Mouse (Mus musculus): ENCODE data around the gene Mlycd. TPM values are rescaled to one million over a fixed set of nuclear protein-coding genes. Genes with fewer than 3 reads are reported as not detected.

The Mlycd gene
- polyA plus RNA-seq, 1 experiment = 23.1 TPM

DNA sequence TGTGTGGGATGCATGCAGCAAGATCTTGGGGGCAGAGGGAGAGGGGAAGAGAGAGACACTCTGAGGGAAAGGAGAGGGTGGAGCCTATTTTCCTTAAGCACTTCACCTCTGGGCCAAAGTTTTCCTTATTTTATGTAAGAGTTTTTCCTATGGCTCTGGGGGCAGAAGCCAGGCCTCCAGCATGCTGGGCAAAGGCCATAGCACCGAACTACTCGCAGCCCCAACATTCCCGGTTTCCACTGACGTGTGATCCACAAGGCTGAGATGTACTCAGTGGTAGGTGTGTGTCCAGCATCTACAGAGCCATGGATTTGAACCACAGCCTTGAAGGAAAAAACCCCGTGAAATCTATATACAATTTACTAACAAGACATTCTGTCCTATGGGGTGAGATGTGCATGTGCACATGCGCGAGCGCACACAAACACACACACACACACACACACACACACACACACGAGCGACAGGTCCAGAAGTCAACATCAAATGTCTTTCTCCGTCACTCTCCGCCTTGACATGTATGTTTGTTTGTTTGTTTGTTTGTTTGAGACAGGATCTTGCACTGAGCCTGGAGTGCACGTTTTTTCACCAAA, 39.0 kb downstream of the Mlycd start, which contains the start of gene Osgin1:
TSS of gene Osgin1 (plus strand) at position 543 of the 593 bp plus-strand sequence.
- Histone ChIP-seq H3ac (ENCODE audit: control insufficient read depth, insufficient read length) (no peak within 1 kb of the TSS), H3K27me3 (ENCODE audit: control insufficient read depth, insufficient read depth, insufficient read length) (no peaks in the 10 kb centered on the region), H3K4me2 (ENCODE audit: low read depth) (no peak within 1 kb of the TSS), H3K36me3 (ENCODE audit: control insufficient read depth, insufficient read depth) (no peaks in the 10 kb centered on the region), H3K79me2 (ENCODE audit: control insufficient read depth, insufficient read depth) (peaks cover 17% of the 10 kb centered on the region), H3K4me3 (no peak within 1 kb of the TSS)
- TF ChIP-seq CEBPB (IDR thresholded peaks at IDR 0.05; ENCODE audit: insufficient read depth, poor library complexity, severe bottlenecking) (no peak), USF1 (IDR thresholded peaks at IDR 0.05; ENCODE audit: low read depth) (no peak), POLR2AphosphoS2 (IDR thresholded peaks at IDR 0.05; ENCODE audit: insufficient read length, low read depth) (no peak), MYOG (IDR thresholded peaks at IDR 0.05; ENCODE audit: control insufficient read depth in 1 of 3, insufficient read depth in 1 of 3, insufficient read length in 2 of 3, low read depth in 2 of 3) (no peak), TCF3 (IDR thresholded peaks at IDR 0.05; ENCODE audit: insufficient read length, low read depth) (no peak), MYOD1 (IDR thresholded peaks at IDR 0.05; ENCODE audit: control insufficient read depth in 1 of 3, insufficient read length in 2 of 3, low read depth in 2 of 3) (no peak), POLR2A (IDR thresholded peaks at IDR 0.05; ENCODE audit: insufficient read length, low read depth) (no peak), SRF (IDR thresholded peaks at IDR 0.05; ENCODE audit: control insufficient read depth, insufficient read length, low read depth) (no peak), MAX (IDR thresholded peaks at IDR 0.05; ENCODE audit: low read depth) (no peak), E2F4 (IDR thresholded peaks at IDR 0.05; ENCODE audit: insufficient read depth) (no peak), REST (IDR thresholded peaks at IDR 0.05; ENCODE audit: insufficient read depth, insufficient read length) (no peak), TCF12 (IDR thresholded peaks at IDR 0.05; ENCODE audit: insufficient read depth, poor library complexity, severe bottlenecking) (no peak)

DNA sequence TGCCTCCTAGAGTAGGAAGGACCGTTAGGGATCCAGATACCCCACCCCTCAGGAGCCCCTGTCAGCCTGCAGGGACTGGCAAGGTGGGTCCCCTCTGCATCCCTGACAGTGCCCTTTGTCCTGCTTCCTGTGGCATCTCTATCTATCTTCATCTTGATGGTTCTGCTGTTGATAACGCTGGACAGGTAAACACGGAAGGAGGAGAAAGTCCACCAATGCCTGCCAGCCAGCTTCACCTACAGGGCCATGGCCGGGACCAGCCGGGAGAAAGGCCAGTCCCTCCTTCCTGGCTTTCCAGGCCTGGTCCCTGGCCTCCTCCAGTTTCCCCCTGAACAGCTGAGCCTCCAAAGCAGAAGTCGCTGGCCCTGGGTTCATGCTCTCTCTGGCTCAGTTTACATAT, 39.9 kb downstream of the Mlycd start:
- TF ChIP-seq USF1 (IDR thresholded peaks at IDR 0.05; ENCODE audit: low read depth) = no peak
- TF ChIP-seq MYOG (IDR thresholded peaks at IDR 0.05; ENCODE audit: control insufficient read depth in 1 of 3, insufficient read depth in 1 of 3, insufficient read length in 2 of 3, low read depth in 2 of 3) = no peak
- TF ChIP-seq TCF12 (IDR thresholded peaks at IDR 0.05; ENCODE audit: insufficient read depth, poor library complexity, severe bottlenecking) = no peak
- TF ChIP-seq REST (IDR thresholded peaks at IDR 0.05; ENCODE audit: insufficient read depth, insufficient read length) = no peak
- TF ChIP-seq MYOD1 (IDR thresholded peaks at IDR 0.05; ENCODE audit: control insufficient read depth in 1 of 3, insufficient read length in 2 of 3, low read depth in 2 of 3) = no peak
- TF ChIP-seq POLR2AphosphoS2 (IDR thresholded peaks at IDR 0.05; ENCODE audit: insufficient read length, low read depth) = no peak
- TF ChIP-seq E2F4 (IDR thresholded peaks at IDR 0.05; ENCODE audit: insufficient read depth) = no peak
- no peak for TF ChIP-seq CEBPB (IDR thresholded peaks at IDR 0.05; ENCODE audit: insufficient read depth, poor library complexity, severe bottlenecking)
- no peak for TF ChIP-seq TCF3 (IDR thresholded peaks at IDR 0.05; ENCODE audit: insufficient read length, low read depth)
- TF ChIP-seq POLR2A (IDR thresholded peaks at IDR 0.05; ENCODE audit: insufficient read length, low read depth) = no peak
- no peak for TF ChIP-seq MAX (IDR thresholded peaks at IDR 0.05; ENCODE audit: low read depth)
- no peak for TF ChIP-seq SRF (IDR thresholded peaks at IDR 0.05; ENCODE audit: control insufficient read depth, insufficient read length, low read depth)
- H3K4me2 ChIP-seq (ENCODE audit: low read depth) = no peak overlapping the region
- no peaks in the 10 kb centered on the region for H3K27me3 ChIP-seq (ENCODE audit: control insufficient read depth, insufficient read depth, insufficient read length)

DNA sequence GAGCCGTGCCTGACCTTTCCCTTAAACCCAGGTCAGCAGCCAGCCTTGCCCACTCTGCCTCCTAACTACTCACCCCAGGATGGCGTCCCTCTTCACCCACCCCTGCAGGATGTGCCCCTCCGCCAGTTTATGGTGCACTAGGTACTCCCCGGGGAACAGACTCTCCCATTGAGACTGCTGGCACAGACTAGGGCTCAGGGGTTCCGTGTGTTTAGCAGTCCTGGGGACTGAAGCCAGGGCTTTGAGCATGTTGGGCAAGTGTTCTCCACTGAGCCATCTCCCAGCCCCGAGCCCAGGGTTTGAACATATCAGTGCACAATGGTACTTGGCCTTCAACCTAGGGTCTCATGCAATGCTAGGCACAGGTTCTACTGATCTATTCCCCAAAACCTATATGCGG, 40.8 kb downstream of the Mlycd start:
- Histone ChIP-seq H3ac (ENCODE audit: control insufficient read depth, insufficient read length) (no peak overlapping the region), H3K27me3 (ENCODE audit: control insufficient read depth, insufficient read depth, insufficient read length) (no peaks in the 10 kb centered on the region), H3K4me2 (ENCODE audit: low read depth) (no peak overlapping the region), H3K36me3 (ENCODE audit: control insufficient read depth, insufficient read depth) (no peaks in the 10 kb centered on the region), H3K4me3 (no peak overlapping the region), H3K79me2 (ENCODE audit: control insufficient read depth, insufficient read depth) (peaks cover 21% of the 10 kb centered on the region)
- TF ChIP-seq POLR2A (IDR thresholded peaks at IDR 0.05; ENCODE audit: insufficient read length, low read depth) (no peak), MAX (IDR thresholded peaks at IDR 0.05; ENCODE audit: low read depth) (no peak), TCF3 (IDR thresholded peaks at IDR 0.05; ENCODE audit: insufficient read length, low read depth) (no peak), MYOD1 (IDR thresholded peaks at IDR 0.05; ENCODE audit: control insufficient read depth in 1 of 3, insufficient read length in 2 of 3, low read depth in 2 of 3) (no peak), REST (IDR thresholded peaks at IDR 0.05; ENCODE audit: insufficient read depth, insufficient read length) (no peak), SRF (IDR thresholded peaks at IDR 0.05; ENCODE audit: control insufficient read depth, insufficient read length, low read depth) (no peak), CEBPB (IDR thresholded peaks at IDR 0.05; ENCODE audit: insufficient read depth, poor library complexity, severe bottlenecking) (no peak), POLR2AphosphoS2 (IDR thresholded peaks at IDR 0.05; ENCODE audit: insufficient read length, low read depth) (no peak), TCF12 (IDR thresholded peaks at IDR 0.05; ENCODE audit: insufficient read depth, poor library complexity, severe bottlenecking) (no peak), USF1 (IDR thresholded peaks at IDR 0.05; ENCODE audit: low read depth) (no peak), E2F4 (IDR thresholded peaks at IDR 0.05; ENCODE audit: insufficient read depth) (no peak)

More for the DNA sequence above, 39.9 kb downstream of the Mlycd start:
- no peak overlapping the region for H3K4me3 ChIP-seq
- H3ac ChIP-seq (ENCODE audit: control insufficient read depth, insufficient read length) = no peak overlapping the region
- no peaks in the 10 kb centered on the region for H3K36me3 ChIP-seq (ENCODE audit: control insufficient read depth, insufficient read depth)
- H3K79me2 ChIP-seq (ENCODE audit: control insufficient read depth, insufficient read depth) = peaks cover 21% of the 10 kb centered on the region

DNA sequence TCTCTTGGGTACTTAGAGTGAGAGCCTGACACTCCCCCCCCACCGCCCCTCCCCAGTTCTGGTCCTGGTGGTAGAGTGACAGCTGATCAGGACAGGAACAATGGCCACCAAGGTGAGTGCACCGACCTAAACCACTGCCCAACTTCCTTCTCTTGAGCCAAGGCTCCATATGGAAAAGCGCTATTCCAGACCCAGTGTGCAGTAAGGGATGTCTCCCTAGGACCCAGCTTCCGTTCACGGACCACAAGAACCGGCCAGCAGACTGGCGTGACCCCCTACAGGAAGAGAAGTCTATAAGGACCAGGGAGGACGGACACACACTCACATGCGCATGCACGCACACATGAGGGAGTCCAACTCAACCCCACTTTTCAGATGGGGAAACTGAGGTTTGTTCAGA, 41.7 kb downstream of the Mlycd start:
- Histone ChIP-seq H3K36me3 (ENCODE audit: control insufficient read depth, insufficient read depth) (no peaks in the 10 kb centered on the region), H3ac (ENCODE audit: control insufficient read depth, insufficient read length) (no peak overlapping the region), H3K4me2 (ENCODE audit: low read depth) (peak overlapping the region; percentile 79), H3K4me3 (peak overlapping the region; percentile 69), H3K79me2 (ENCODE audit: control insufficient read depth, insufficient read depth) (peaks cover 21% of the 10 kb centered on the region), H3K27me3 (ENCODE audit: control insufficient read depth, insufficient read depth, insufficient read length) (no peaks in the 10 kb centered on the region)
- TF ChIP-seq TCF3 (IDR thresholded peaks at IDR 0.05; ENCODE audit: insufficient read length, low read depth) (no peak), REST (IDR thresholded peaks at IDR 0.05; ENCODE audit: insufficient read depth, insufficient read length) (no peak), POLR2AphosphoS2 (IDR thresholded peaks at IDR 0.05; ENCODE audit: insufficient read length, low read depth) (no peak), CEBPB (IDR thresholded peaks at IDR 0.05; ENCODE audit: insufficient read depth, poor library complexity, severe bottlenecking) (no peak), E2F4 (IDR thresholded peaks at IDR 0.05; ENCODE audit: insufficient read depth) (no peak), MAX (IDR thresholded peaks at IDR 0.05; ENCODE audit: low read depth) (no peak), SRF (IDR thresholded peaks at IDR 0.05; ENCODE audit: control insufficient read depth, insufficient read length, low read depth) (no peak), TCF12 (IDR thresholded peaks at IDR 0.05; ENCODE audit: insufficient read depth, poor library complexity, severe bottlenecking) (no peak), USF1 (IDR thresholded peaks at IDR 0.05; ENCODE audit: low read depth) (no peak), POLR2A (IDR thresholded peaks at IDR 0.05; ENCODE audit: insufficient read length, low read depth) (no peak), MYOG (IDR thresholded peaks at IDR 0.05; ENCODE audit: control insufficient read depth in 1 of 3, insufficient read depth in 1 of 3, insufficient read length in 2 of 3, low read depth in 2 of 3) (no peak), MYOD1 (IDR thresholded peaks at IDR 0.05; ENCODE audit: control insufficient read depth in 1 of 3, insufficient read length in 2 of 3, low read depth in 2 of 3) (no peak)

All from myocyte (in vitro differentiated cells).